Mouse (Mus musculus) CH12.LX (cell line): ENCODE measurements around the gene Tmem246.

Source experiments
- CTCF ChIP-seq, 2 experiments: IDR thresholded peaks in 1 of 2; conservative IDR thresholded peaks in 1 of 2; 2 replicates each; pipeline ENCODE4 v1.5.1; 2011 to 2012; ENCODE audit warnings: low read depth in 2 of 2, low read length in 2 of 2, improper control_type of control experiment in 1 of 2, inconsistent platforms in 1 of 2, mild to moderate bottlenecking in 1 of 2, moderate library complexity in 1 of 2
- EP300 ChIP-seq: IDR thresholded peaks from 2 replicates; pipeline ENCODE4 v1.6.1; 2011; ENCODE audit warnings: low read length, improper control_type of control experiment
- ETS1 ChIP-seq: conservative IDR thresholded peaks from 2 replicates; pipeline ENCODE4 v1.6.1; 2012; ENCODE audit warnings: low read depth, mild to moderate bottlenecking, inconsistent platforms, low read length, improper control_type of control experiment, moderate library complexity
- MAFK ChIP-seq: IDR thresholded peaks from 2 replicates; pipeline ENCODE4 v1.6.1; 2011; ENCODE audit warnings: low read length, improper control_type of control experiment; ENCODE audit not compliant: insufficient replicate concordance
- MAX ChIP-seq: IDR thresholded peaks from 2 replicates; pipeline ENCODE4 v1.6.1; 2011; ENCODE audit warnings: low read length, improper control_type of control experiment
- MEF2A ChIP-seq: IDR thresholded peaks from 2 replicates; pipeline ENCODE4 v1.6.1; 2014; ENCODE audit warnings: low read depth, mild to moderate bottlenecking, inconsistent platforms, low read length, improper control_type of control experiment, borderline replicate concordance
- MXI1 ChIP-seq: IDR thresholded peaks from 2 replicates; pipeline ENCODE4 v1.6.1; 2011; ENCODE audit warnings: mild to moderate bottlenecking, low read depth, low read length, improper control_type of control experiment
- NELFE ChIP-seq: IDR thresholded peaks from 2 replicates; pipeline ENCODE4 v1.6.1; 2011; ENCODE audit warnings: low read depth, low read length, improper control_type of control experiment
- NRF1 ChIP-seq: IDR thresholded peaks from 2 replicates; pipeline ENCODE4 v1.6.1; 2014; ENCODE audit warnings: low read depth, mild to moderate bottlenecking, inconsistent platforms, low read length, improper control_type of control experiment, moderate library complexity
- POLR2A ChIP-seq: IDR thresholded peaks from 2 replicates; pipeline ENCODE4 v1.6.1; 2011; ENCODE audit warnings: low read depth, mild to moderate bottlenecking, improper control_type of control experiment, low read length
- SIN3A ChIP-seq: IDR thresholded peaks from 2 replicates; pipeline ENCODE4 v1.6.1; 2012; ENCODE audit warnings: low read length, improper control_type of control experiment, inconsistent platforms
- TCF12 ChIP-seq: IDR thresholded peaks from 2 replicates; pipeline ENCODE4 v1.6.1; 2014; ENCODE audit warnings: low read depth, mild to moderate bottlenecking, inconsistent platforms, low read length, improper control_type of control experiment
- USF1 ChIP-seq: IDR thresholded peaks from 2 replicates; pipeline ENCODE4 v1.6.1; 2014; ENCODE audit warnings: low read depth, mild to moderate bottlenecking, inconsistent platforms, low read length, improper control_type of control experiment

DNA sequence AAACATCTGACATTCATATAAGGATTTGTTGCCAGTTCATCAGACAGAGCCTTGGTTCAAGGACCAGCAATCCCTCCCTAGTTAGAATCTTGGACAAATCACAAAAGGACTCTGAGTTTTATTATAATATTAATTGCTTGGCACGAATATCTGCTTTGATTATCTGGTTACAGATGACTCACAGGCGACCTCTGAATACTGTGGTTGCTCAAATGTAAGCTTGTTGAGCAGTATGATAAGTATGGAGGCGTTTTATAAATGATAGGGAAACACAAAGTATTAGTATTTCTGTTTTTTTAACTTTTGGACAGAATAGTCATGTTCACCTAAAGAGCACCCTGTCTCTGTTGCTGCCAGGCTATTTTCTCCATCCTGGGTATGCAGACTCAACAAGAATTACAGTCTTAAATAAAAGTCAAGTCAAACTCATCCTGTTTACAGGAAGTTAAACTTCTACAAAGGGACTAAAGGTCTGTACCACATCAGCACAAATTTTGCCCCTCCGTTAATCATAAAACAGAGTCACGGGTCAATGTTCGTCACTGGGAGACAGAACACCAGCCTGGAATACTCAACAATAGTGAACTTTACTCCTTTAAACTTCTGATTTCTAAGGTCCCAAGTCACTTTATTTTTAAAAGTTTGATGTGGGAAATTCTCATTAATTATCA lies 50.7 kb downstream of the Tmem246 start:
- no peak for TF ChIP-seq USF1
- no peak for TF ChIP-seq SIN3A
- TF ChIP-seq ETS1, result no peak
- no peak for TF ChIP-seq CTCF (conservative IDR thresholded peaks at IDR 0.05 in 1 of 2, IDR thresholded peaks at IDR 0.05 in 1 of 2; ENCODE audit: low read depth in 2 of 2, low read length in 2 of 2)
- TF ChIP-seq MEF2A, result no peak
- TF ChIP-seq MAX, result no peak
- no peak for TF ChIP-seq NELFE
- TF ChIP-seq EP300, result no peak
- TF ChIP-seq TCF12, result no peak
- no peak for TF ChIP-seq MAFK
- no peak for TF ChIP-seq MXI1
- TF ChIP-seq POLR2A, result no peak
- TF ChIP-seq NRF1, result no peak
